ENCODE assay signal across 24 mouse cellular contexts in the genomic region with DNA sequence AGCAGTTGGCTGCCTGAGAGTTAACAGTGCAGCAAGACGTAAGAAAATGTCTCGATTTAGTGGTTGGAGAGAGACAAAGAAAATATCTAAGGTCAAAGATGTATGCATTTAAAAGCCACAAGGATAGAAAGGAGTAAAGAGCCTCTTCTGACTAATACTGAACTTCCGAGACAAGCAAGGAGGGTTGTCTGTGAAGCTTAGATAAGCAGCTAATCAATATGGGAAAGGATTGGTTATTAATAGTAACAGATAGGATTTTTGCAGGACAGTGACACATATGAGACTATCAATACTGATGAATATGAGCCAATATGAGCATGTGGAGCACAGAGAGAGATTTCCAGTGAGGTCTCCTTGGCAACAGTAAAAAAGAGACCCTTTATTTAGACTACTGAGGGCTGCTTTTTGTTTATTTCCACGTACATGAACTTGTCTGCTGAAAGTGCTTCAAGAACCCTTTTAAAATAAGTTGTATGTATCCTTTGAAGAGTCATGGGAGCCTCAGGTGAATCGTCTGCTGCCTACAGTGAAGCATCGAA.
DNase-seq lines count a peak whose midpoint lies in the region; ATAC-seq and TF ChIP-seq lines count a peak whose summit lies in the region.
"Had no signal": no experiment of that assay in that cellular context is flagged by ENCODE, and none has a peak within 500 bp of the region (broad histone marks: within the 10 kb centered on the region; RNA-seq: fewer than 3 reads in every experiment).

No protein-coding gene starts in this region.

- no peaks in the 10 kb centered on the region for H3K9me3 ChIP-seq in midbrain, embryonic 14.5 days (ENCODE audit: control insufficient read depth, low read length)
- H3K9me3 ChIP-seq in midbrain, embryonic 11.5 days (ENCODE audit: control insufficient read depth, low read length): no peaks in the 10 kb centered on the region
- H3K9me3 ChIP-seq in neural tube, embryonic 13.5 days: no peaks in the 10 kb centered on the region
- no peaks in the 10 kb centered on the region for H3K9me3 ChIP-seq in midbrain, postnatal 0 days (ENCODE audit: low read length)
- H3K9me3 ChIP-seq: embryonic facial prominence, embryonic 12.5 days; embryonic facial prominence, embryonic 15.5 days; forebrain, embryonic 12.5 days; forebrain, embryonic 15.5 days; heart, embryonic 10.5 days; heart, embryonic 13.5 days; hindbrain, embryonic 12.5 days; hindbrain, embryonic 15.5 days had no signal

- no peak overlapping the region for H3K27ac ChIP-seq in midbrain, embryonic 14.5 days (replicated peaks; ENCODE audit: low read depth, low read length)
- H3K27ac ChIP-seq in midbrain, embryonic 11.5 days (ENCODE audit: low read depth, low read length): no peak overlapping the region
- H3K27ac ChIP-seq in neural tube, embryonic 13.5 days (replicated peaks): 0 out of 2 replicates have a peak overlapping the region, but pooled peaks have one; percentile 30
- no peak overlapping the region for H3K27ac ChIP-seq in midbrain, postnatal 0 days (ENCODE audit: low read depth, low read length)
- H3K27ac ChIP-seq: embryonic facial prominence, embryonic 12.5 days; embryonic facial prominence, embryonic 15.5 days; forebrain, embryonic 12.5 days; forebrain, embryonic 15.5 days; heart, adult 2 months; heart, embryonic 10.5 days; heart, embryonic 13.5 days; hindbrain, embryonic 12.5 days; hindbrain, embryonic 15.5 days had no signal

- H3K4me2 ChIP-seq in midbrain, embryonic 14.5 days (ENCODE audit: low read length): no peak overlapping the region
- no peak overlapping the region for H3K4me2 ChIP-seq in midbrain, embryonic 11.5 days
- no peak overlapping the region for H3K4me2 ChIP-seq in neural tube, embryonic 13.5 days
- no peak overlapping the region for H3K4me2 ChIP-seq in midbrain, postnatal 0 days (ENCODE audit: low read depth, low read length, poor library complexity, severe bottlenecking)
- H3K4me2 ChIP-seq: embryonic facial prominence, embryonic 12.5 days; embryonic facial prominence, embryonic 15.5 days; forebrain, embryonic 12.5 days; forebrain, embryonic 15.5 days; heart, embryonic 13.5 days; hindbrain, embryonic 12.5 days; hindbrain, embryonic 15.5 days had no signal

- no peaks in the 10 kb centered on the region for H3K4me1 ChIP-seq in midbrain, embryonic 14.5 days (ENCODE audit: control insufficient read depth, insufficient read depth, low read length)
- no peaks in the 10 kb centered on the region for H3K4me1 ChIP-seq in midbrain, embryonic 11.5 days (ENCODE audit: control insufficient read depth, insufficient read depth, low read length)
- H3K4me1 ChIP-seq in neural tube, embryonic 13.5 days (replicated peaks): no peaks in the 10 kb centered on the region
- H3K4me1 ChIP-seq in midbrain, postnatal 0 days (ENCODE audit: insufficient read depth, low read length): no peaks in the 10 kb centered on the region
- H3K4me1 ChIP-seq: embryonic facial prominence, embryonic 12.5 days; embryonic facial prominence, embryonic 15.5 days; forebrain, embryonic 12.5 days; forebrain, embryonic 15.5 days; heart, embryonic 10.5 days; heart, embryonic 13.5 days; hindbrain, embryonic 12.5 days; hindbrain, embryonic 15.5 days had no signal

- H3K9ac ChIP-seq in midbrain, embryonic 14.5 days (replicated peaks; ENCODE audit: low read length): no peak overlapping the region
- no peak overlapping the region for H3K9ac ChIP-seq in midbrain, embryonic 11.5 days (ENCODE audit: low read length)
- H3K9ac ChIP-seq in neural tube, embryonic 13.5 days: no peak overlapping the region
- no peak overlapping the region for H3K9ac ChIP-seq in midbrain, postnatal 0 days (replicated peaks; ENCODE audit: low read length, poor library complexity, severe bottlenecking)
- H3K9ac ChIP-seq: embryonic facial prominence, embryonic 12.5 days; embryonic facial prominence, embryonic 15.5 days; forebrain, embryonic 12.5 days; forebrain, embryonic 15.5 days; heart, embryonic 13.5 days; hindbrain, embryonic 12.5 days; hindbrain, embryonic 15.5 days had no signal

- no peaks in the 10 kb centered on the region for H3K27me3 ChIP-seq in midbrain, embryonic 14.5 days (ENCODE audit: control insufficient read depth, insufficient read depth, low read length)
- no peaks in the 10 kb centered on the region for H3K27me3 ChIP-seq in midbrain, embryonic 11.5 days (ENCODE audit: control insufficient read depth, insufficient read depth, low read length)
- H3K27me3 ChIP-seq in neural tube, embryonic 13.5 days: no peaks in the 10 kb centered on the region
- no peaks in the 10 kb centered on the region for H3K27me3 ChIP-seq in midbrain, postnatal 0 days (ENCODE audit: insufficient read depth, low read length)
- H3K27me3 ChIP-seq: embryonic facial prominence, embryonic 12.5 days; embryonic facial prominence, embryonic 15.5 days; forebrain, embryonic 12.5 days; forebrain, embryonic 15.5 days; heart, embryonic 13.5 days; hindbrain, embryonic 12.5 days; hindbrain, embryonic 15.5 days had no signal

- H3K4me3 ChIP-seq in midbrain, embryonic 14.5 days (replicated peaks; ENCODE audit: low read depth, low read length): no peak overlapping the region
- H3K4me3 ChIP-seq in midbrain, embryonic 11.5 days (ENCODE audit: low read depth, low read length): no peak overlapping the region
- H3K4me3 ChIP-seq in neural tube, embryonic 13.5 days: no peak overlapping the region
- H3K4me3 ChIP-seq in midbrain, postnatal 0 days (ENCODE audit: low read depth, low read length): no peak overlapping the region
- H3K4me3 ChIP-seq: embryonic facial prominence, embryonic 12.5 days; embryonic facial prominence, embryonic 15.5 days; forebrain, embryonic 12.5 days; forebrain, embryonic 15.5 days; heart, adult 2 months; heart, embryonic 10.5 days; heart, embryonic 13.5 days; hindbrain, embryonic 12.5 days; hindbrain, embryonic 15.5 days had no signal

- no peak for TF ChIP-seq CTCF in midbrain, postnatal 0 days (IDR thresholded peaks at IDR 0.05)

- no peaks in the 10 kb centered on the region for H3K36me3 ChIP-seq in midbrain, embryonic 14.5 days (ENCODE audit: control insufficient read depth, insufficient read depth, low read length)
- H3K36me3 ChIP-seq in midbrain, embryonic 11.5 days (ENCODE audit: control insufficient read depth, insufficient read depth, low read length): no peaks in the 10 kb centered on the region
- H3K36me3 ChIP-seq in neural tube, embryonic 13.5 days: no peaks in the 10 kb centered on the region
- H3K36me3 ChIP-seq in midbrain, postnatal 0 days (ENCODE audit: insufficient read depth, low read length): no peaks in the 10 kb centered on the region
- H3K36me3 ChIP-seq: embryonic facial prominence, embryonic 12.5 days; embryonic facial prominence, embryonic 15.5 days; forebrain, embryonic 12.5 days; forebrain, embryonic 15.5 days; heart, embryonic 10.5 days; heart, embryonic 13.5 days; hindbrain, embryonic 12.5 days; hindbrain, embryonic 15.5 days had no signal

- DNase-seq in midbrain, embryonic 14.5 days: peak; percentile 18
- DNase-seq in midbrain, embryonic 11.5 days (ENCODE audit: low spot score, missing footprints): no peak
- DNase-seq in neural tube, embryonic 10.5 days (ENCODE audit: extremely low spot score, low spot score): no peak
- DNase-seq in midbrain, postnatal 0 days (ENCODE audit: low spot score): peak; percentile 4
- DNase-seq: adrenal gland, adult 8-10 months; adrenal gland, postnatal 25 days; cerebellum, adult 18-20 months; cerebellum, adult 9-10 months; cerebellum, postnatal 25 days; gastrocnemius, postnatal 10 days; gastrocnemius, postnatal 36 days; heart, adult 2 months had no signal

- 72% methylated on average over 6 of the region's 6 CpGs for WGBS in midbrain, embryonic 14.5 days
- 86% methylated on average over 6 of the region's 6 CpGs for WGBS in midbrain, embryonic 11.5 days
- WGBS in neural tube, embryonic 13.5 days: 72% methylated on average over 6 of the region's 6 CpGs
- WGBS in midbrain, postnatal 0 days: 57% methylated on average over 6 of the region's 6 CpGs

- no peak for ATAC-seq in midbrain, embryonic 14.5 days (ENCODE audit: low FRiP score, low TSS enrichment)
- no peak for ATAC-seq in midbrain, embryonic 11.5 days (ENCODE audit: low FRiP score)
- no peak for ATAC-seq in neural tube, embryonic 13.5 days (ENCODE audit: low read depth)
- ATAC-seq in midbrain, postnatal 0 days (ENCODE audit: low FRiP score): peak; percentile 54; the same call in 1 of the 2 replicates
- no peak for ATAC-seq in monocyte, adult 5-6 weeks (replicated peaks; ENCODE audit: insufficient number of reproducible peaks, low FRiP score, low TSS enrichment, poor library complexity, severe bottlenecking)
- ATAC-seq: activated CD4-positive, CD25-positive, alpha-beta regulatory T cell, adult 4 months; CD4-positive, CD25-positive, alpha-beta regulatory T cell, adult 4 months; forebrain, embryonic 15.5 days had no signal

Comparison
In these comparisons a context has a peak if more than half of its experiments do, and no peak if none do; other contexts are left out.
1. DNase-seq: peak in midbrain, embryonic 14.5 days (single experiment) and midbrain, postnatal 0 days (single experiment); none in midbrain, embryonic 11.5 days (single experiment) and neural tube, embryonic 10.5 days (single experiment).